Mouse (Mus musculus) WW6 (cell line): ENCODE results near the gene Trmt13.
A peak's percentile ranks its signal among the peaks of the same experiment; 100 is the strongest.
"Not testable (repeated sequence)": the region's sequence is repeated elsewhere in the genome, so short reads cannot be mapped to it uniquely, and the experiment has no call there.

Source experiments
- DNase-seq: peaks from one replicate; pipeline ENCODE4 v3.0.0-alpha.2; 2013; ENCODE audit warnings: low read depth, low spot score

The Trmt13 gene

GRCm38 (mm10) chr3:116614295-116614892 lies at the start of gene Trmt13:
TSS of gene Trmt13 (minus strand) at chr3:116614587.
- DNase-seq: no peak

- DNase-seq: peak; percentile 88
Observed at GRCm38 (mm10) chr3:116662463-116662863, 48.1 kb upstream of the Trmt13 start, which contains the start of gene Mfsd14a. TSS of gene Mfsd14a (minus strand) at chr3:116662677.

- no peak for DNase-seq
Observed at GRCm38 (mm10) chr3:116661870-116662414, 47.6 kb upstream of the Trmt13 start.

DNA sequence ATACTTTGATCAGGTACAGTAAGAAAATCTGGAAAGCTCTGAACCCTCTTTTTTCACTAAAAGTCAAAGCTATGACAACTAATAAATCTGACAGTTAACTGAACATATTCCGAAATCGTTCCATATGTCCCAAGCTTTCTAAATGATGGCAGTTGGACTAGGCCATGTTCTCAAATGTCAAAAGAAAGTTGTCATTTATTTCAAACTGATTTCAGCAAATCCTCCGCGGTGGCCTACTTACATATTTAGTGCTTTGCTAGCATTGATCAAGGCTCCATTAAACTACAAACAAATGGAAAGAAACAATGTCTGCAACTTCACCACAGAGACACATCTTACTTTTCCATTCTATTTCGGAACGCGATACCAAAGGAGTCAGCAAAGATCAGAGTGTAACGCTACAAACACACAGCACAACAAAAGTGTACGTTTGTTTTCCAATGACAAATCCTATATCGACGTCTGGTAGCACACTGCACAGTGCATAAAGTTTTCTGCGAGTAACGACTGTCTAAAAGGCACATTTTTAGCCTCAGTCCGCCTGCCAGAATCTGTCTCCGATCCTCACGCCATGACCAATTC lies 47.0 kb upstream of the Trmt13 start:
- no peak for DNase-seq

DNA sequence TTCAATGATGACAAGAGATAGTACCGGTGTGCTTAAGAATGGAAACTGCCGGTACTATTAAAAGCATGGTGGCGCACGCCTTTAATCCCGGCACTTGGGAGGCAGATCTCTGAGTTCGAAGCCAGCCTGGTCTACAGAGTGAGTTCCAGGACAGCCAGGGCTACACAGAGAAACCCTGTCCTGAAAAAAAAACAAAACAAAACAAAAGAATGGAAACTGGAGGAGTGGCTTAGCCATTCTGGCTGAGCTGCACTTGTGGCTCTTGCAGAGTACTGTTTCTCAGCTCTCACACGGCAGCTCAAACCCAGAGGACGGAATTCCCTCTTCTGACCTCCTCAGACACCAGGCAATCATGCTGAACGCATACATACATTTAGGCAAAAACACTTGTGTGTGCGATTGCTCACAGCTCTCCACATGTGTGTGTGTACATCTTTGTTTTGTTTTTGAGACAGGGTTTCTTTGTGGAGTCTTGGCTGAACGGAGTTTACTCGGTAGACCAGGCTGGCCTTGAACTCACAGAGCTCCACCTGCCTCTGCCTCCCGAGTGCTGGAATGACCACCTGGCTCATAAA lies 45.6 kb upstream of the Trmt13 start:
- DNase-seq: no peak

- no peak for DNase-seq
Observed at GRCm38 (mm10) chr3:116658928-116659565, 44.7 kb upstream of the Trmt13 start.

- DNase-seq: no peak
Observed at GRCm38 (mm10) chr3:116656184-116656965, 42.0 kb upstream of the Trmt13 start.

- not testable (repeated sequence) for DNase-seq
Observed at GRCm38 (mm10) chr3:116654051-116654450, 39.7 kb upstream of the Trmt13 start.

GRCm38 (mm10) chr3:116653278-116653945 lies 39.0 kb upstream of the Trmt13 start:
- no peak for DNase-seq

DNA sequence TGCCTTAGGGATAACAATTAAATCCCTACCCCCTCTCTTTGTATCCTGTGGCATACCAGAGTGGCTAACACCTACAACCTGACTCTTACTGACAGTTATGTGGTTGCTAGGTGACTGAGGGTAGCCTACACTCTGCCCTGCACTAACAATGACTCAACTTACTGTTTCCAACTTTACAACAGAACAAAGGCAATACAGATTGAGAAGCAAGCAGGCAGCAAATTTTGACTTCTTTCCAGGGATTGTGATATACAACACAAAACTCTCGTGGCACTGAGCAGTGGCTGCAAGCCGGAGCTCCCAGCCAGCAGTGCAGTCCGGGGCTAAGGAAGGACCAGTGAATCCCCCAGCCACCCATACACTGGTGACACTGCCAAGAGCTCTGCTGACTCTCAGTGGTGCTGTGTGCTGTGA lies 37.7 kb upstream of the Trmt13 start:
- no peak for DNase-seq

GRCm38 (mm10) chr3:116650698-116651097 lies 36.3 kb upstream of the Trmt13 start:
- DNase-seq: no peak

GRCm38 (mm10) chr3:116648805-116649204 lies 34.4 kb upstream of the Trmt13 start:
- no peak for DNase-seq

GRCm38 (mm10) chr3:116646387-116646786 lies 32.0 kb upstream of the Trmt13 start:
- DNase-seq: no peak

DNA sequence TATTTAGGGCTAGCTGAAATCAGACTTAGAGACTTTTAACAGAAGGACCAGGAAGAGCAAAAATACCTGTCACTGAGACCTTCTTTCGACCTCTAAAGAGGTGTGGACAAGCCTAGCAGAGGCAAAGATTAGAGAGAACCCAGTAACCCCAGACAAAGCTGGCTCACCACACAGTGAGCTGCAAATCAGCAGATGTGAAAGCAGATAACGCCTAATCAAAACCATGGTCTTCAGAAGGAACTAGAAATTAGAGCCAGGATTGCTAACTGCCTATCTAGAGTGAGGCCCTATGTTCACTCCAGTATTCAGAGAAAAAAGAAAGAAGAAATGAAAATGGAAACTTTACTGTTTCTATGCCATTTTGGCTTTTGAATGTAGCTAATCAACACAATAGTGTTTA lies 28.0 kb upstream of the Trmt13 start:
- DNase-seq: no peak

- no peak for DNase-seq
Observed at GRCm38 (mm10) chr3:116641811-116642371, 27.5 kb upstream of the Trmt13 start.

DNA sequence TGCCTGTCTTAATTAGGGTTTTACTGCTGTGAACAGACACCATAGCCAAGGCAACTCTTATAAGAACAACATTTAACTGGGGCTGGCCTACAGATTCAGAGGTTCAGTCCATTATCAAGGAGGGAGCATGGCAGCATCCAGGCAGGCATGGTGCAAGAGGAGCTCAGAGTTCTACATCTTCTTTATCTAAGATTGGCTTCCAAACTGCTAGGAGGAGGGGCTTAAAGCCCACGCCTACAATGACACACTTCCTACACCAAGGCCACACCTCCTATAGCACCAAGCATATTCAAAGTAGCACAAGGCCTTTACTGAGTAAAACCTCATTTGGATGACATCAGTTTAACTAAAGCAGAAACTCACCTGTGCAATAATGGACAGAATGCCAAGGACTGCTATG lies 25.6 kb upstream of the Trmt13 start:
- no peak for DNase-seq

DNA sequence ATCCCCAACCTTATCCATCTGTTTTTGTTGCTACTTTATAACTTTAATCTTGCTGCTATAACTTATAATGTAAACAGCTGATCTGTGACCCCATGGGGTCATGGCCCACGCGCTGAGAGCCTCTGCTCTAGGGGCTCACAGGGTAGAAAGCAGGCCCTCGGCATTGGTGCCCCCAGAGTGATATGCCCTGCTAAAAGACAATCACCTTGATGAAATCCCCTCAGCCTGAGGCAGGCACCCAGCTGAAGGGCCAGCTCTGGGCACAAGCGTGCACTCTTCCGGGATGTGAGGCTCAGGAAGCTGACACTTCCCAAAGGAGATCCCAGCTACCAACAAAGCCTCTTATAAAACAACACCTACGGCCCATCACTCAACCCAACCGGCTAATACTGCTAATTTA lies 24.2 kb upstream of the Trmt13 start:
- no peak for DNase-seq

DNA sequence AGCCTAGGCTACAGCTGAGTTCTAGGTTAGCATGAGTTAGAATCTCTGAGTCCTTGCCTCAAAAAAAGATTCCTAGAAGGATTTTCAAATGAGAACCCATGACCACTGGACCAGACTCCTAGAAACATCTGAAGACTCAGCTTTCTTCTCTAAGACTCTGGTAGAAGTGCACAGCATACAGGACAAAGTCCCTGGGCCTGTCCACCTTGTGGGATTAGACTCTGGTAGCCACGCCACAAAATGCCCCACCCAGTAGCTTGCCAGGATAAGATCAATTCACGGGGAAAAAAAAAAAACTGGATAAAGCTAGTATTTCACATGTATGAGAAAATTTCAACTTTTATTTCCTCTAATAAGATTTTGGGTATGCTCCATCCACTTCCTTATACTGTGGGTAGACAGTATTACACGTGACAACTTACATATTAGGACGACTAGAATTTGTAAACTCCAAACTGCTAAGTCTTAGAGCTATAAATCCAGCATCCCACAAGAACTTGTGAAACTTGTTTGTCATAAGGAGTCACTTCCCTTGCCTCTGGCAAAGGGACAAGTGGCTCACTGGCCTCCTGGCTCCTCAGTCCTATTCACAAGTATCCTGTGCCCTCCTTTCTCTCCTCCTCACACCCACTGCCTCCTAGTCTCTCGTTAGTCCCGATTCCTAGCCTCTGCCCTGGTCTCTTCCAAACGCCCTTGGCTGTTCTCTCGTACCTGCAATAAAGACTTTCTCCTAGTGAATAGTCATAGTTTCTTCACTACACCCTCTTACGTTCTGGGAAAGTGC lies 23.5 kb upstream of the Trmt13 start:
- no peak for DNase-seq

DNA sequence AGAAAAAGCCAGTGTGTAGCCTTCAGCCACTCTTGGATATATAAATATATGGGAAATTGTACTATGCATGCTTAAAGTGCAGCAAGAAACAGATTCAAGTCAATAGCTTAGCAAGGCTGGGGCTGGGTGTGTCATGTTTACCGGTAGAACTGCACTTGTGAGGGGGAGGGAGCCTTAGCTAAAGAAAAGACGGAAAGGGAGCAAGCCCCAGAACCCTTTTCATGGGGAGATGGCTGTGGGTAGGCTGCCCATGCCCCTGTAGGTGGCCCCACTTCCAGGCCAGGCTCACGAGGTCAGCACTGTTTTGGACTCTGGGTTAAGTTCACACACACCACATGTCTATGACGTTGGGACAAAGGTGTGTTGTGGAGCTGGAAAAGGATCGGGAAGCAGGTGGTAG lies 21.4 kb upstream of the Trmt13 start:
- DNase-seq: no peak

DNA sequence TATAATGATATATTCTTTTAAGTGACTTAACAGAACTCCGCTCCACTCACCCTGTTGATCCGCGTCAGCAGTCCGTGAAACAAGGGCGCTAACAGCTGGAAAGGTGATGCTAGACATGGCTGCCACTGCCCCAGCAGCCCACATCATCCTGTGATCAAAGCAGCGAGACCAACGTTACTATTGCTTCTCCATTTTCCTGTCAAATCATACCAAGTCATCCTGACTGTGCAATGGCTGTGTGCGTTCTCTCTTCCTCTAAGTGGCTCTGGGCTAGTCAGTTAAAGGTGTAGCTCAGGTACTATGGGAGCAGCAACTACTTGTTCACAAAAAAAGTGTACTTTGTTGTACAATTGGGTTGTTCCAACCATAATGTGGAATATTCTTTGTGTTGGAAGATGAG lies 20.5 kb upstream of the Trmt13 start:
- DNase-seq: no peak
